Mouse (Mus musculus): ENCODE results near the gene Pigk. TPM values are rescaled to one million over a fixed set of nuclear protein-coding genes. Genes with fewer than 3 reads are reported as not detected.

Pigk gene
- total RNA-seq (2023) = 22.1 TPM

DNA sequence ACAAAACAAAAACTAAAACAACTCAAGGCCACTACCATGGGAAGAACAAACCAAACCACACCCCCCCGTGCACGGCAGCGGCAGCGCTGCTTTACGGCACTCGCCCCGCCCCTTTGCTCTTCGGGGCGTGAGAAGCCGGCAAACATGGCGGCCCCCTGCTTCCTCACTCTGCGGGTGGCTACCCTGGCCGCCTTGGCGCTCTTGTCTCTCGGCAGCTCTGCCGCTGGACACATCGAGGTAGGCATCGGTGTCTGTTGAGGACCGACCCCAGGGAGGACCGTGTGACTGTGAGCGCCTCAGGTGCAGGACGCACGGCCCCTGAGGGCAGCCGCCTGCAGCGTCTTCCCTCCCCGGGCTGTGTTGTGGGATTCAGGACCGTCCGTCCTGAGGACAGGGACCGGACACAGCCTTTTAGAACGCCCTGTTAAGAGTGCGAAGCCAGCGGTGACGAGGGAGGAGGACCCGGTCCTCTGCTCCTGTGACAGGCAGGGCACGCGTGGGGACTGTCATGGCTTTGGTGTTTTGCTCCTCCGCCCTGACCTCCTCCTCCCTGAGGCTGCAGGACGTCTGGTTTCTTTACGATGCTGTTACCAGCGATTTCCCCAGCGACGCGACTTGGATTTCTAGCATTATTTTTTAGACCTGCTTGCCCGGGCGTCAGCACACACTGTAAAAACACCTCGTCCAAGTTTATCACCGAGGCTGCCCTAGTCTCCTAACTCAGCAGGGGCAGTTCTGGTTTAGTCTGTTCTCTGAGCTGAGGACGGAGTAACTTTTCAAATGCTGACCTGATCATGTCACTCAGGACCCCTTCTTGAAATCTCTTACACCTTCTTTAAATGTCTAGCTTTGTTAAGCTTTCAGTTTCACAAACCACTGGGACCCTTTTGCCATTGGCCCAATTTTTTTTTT, at the start of gene Pigk:
Pigk (plus strand) TSS at position 110 of the 912 bp plus-strand sequence.

DNA sequence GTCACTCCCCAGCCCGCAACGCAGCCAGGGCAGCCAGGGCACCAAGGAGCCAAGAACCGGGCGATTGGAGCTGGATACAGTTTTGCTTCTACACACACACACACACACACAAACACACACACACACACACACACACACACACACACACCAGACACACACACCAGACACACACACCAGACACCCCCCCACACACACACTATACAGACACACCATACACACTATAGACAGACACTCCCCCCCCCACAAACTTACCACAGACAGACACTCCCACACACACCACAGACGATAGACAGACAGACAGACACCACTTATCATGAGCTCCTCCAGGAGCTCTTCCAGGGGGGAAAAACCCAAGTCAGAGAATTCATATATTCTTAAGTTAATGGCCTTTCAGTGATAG, 45.7 kb upstream of the Pigk start, which contains the start of gene Ak5:
Ak5 (minus strand) TSS at position 122 of the 400 bp plus-strand sequence.

DNA sequence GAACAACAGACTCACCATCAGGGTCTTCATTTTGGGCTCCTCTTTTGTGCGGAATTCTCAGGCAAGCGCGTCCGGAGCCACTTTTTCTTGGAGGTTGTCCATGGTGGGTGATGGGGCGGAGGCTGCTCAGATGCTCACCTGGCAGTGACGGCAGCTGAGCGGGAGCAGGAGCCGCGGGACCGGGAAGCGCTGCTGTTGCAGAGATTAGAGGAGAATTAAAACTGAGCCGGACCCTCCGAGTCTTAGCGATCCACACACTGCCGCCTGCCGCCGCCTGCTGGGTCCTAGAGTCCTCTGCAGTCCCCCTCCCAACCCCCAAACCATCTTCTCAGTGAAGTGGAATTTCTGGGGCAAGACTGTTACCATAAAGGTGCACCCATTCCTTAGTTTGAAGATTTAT, 268.1 kb downstream of the Pigk start, which contains the start of gene St6galnac5:
St6galnac5 (minus strand) TSS at position 259 of the 400 bp plus-strand sequence.

Other genes with a start within 250 kb of the Pigk start
- gene Ak5, start 45.7 kb upstream of the Pigk start, total RNA-seq (2023) = not detected

All from CD8-positive naive resting alpha-beta T cell, adult 57 days (primary cell).